Mouse (Mus musculus): ENCODE data around the gene Rora. TPM values are rescaled to one million over a fixed set of nuclear protein-coding genes. Genes with fewer than 3 reads are reported as not detected.

The Rora gene
- polyA plus RNA-seq, 1 experiment from 2014 or later: 12.6 TPM

GRCm38 (mm10) chr9:69372871-69373270 is 719.3 kb downstream of the Rora start:
- Histone ChIP-seq H3K27me3 (no peaks in the 10 kb centered on the region), H3K4me1 (0 out of 2 replicates have a peak, but pooled peaks cover 6% of the 10 kb centered on the region), H3K9ac (no peak overlapping the region), H3K4me3 (no peak overlapping the region), H3K9me3 (replicated peaks) (no peaks in the 10 kb centered on the region), H3K36me3 (ENCODE audit: poor library complexity, severe bottlenecking) (0 out of 2 replicates have a peak, but pooled peaks cover 3% of the 10 kb centered on the region), H3K27ac (no peak overlapping the region), H3K4me2 (no peak overlapping the region)
- ATAC-seq: no peak
- 29% methylated on average over 4 of the region's 4 CpGs for WGBS

GRCm38 (mm10) chr9:69376982-69377653 is 723.5 kb downstream of the Rora start:
- Histone ChIP-seq H3K9ac (no peak overlapping the region), H3K4me2 (no peak overlapping the region), H3K36me3 (ENCODE audit: poor library complexity, severe bottlenecking) (0 out of 2 replicates have a peak, but pooled peaks cover 3% of the 10 kb centered on the region), H3K9me3 (replicated peaks) (no peaks in the 10 kb centered on the region), H3K27ac (no peak overlapping the region), H3K4me3 (no peak overlapping the region), H3K27me3 (no peaks in the 10 kb centered on the region), H3K4me1 (0 out of 2 replicates have a peak, but pooled peaks cover 6% of the 10 kb centered on the region)
- 89% methylated on average over 4 of the region's 4 CpGs for WGBS
- ATAC-seq: no peak

- no peaks in the 10 kb centered on the region for H3K9me3 ChIP-seq (replicated peaks)
- no peak overlapping the region for H3K9ac ChIP-seq
- no peak overlapping the region for H3K27ac ChIP-seq
- no peak overlapping the region for H3K4me3 ChIP-seq
- H3K36me3 ChIP-seq (ENCODE audit: poor library complexity, severe bottlenecking): 0 out of 2 replicates have a peak, but pooled peaks cover 3% of the 10 kb centered on the region
- 84% methylated on average over 3 of the region's 3 CpGs for WGBS
- 0 out of 2 replicates have a peak, but pooled peaks cover 5% of the 10 kb centered on the region for H3K4me1 ChIP-seq
- H3K27me3 ChIP-seq: no peaks in the 10 kb centered on the region
- no peak for ATAC-seq
- H3K4me2 ChIP-seq: no peak overlapping the region
Measured at GRCm38 (mm10) chr9:69377654-69378045, 724.1 kb downstream of the Rora start.

- Histone ChIP-seq H3K27me3 (no peaks in the 10 kb centered on the region), H3K9me3 (replicated peaks) (no peaks in the 10 kb centered on the region), H3K9ac (no peak overlapping the region), H3K4me1 (no peaks in the 10 kb centered on the region), H3K27ac (no peak overlapping the region), H3K4me3 (no peak overlapping the region), H3K36me3 (ENCODE audit: poor library complexity, severe bottlenecking) (0 out of 2 replicates have a peak, but pooled peaks cover 3% of the 10 kb centered on the region), H3K4me2 (no peak overlapping the region)
- WGBS: 61% methylated on average over 1 of the region's 1 CpGs
- ATAC-seq: no peak
Measured at GRCm38 (mm10) chr9:69380546-69380945, 727.0 kb downstream of the Rora start.

GRCm38 (mm10) chr9:69381741-69382140 is 728.2 kb downstream of the Rora start:
- H3K4me2 ChIP-seq: no peak overlapping the region
- no peak overlapping the region for H3K4me3 ChIP-seq
- 0 out of 2 replicates have a peak, but pooled peaks cover 3% of the 10 kb centered on the region for H3K36me3 ChIP-seq (ENCODE audit: poor library complexity, severe bottlenecking)
- no peaks in the 10 kb centered on the region for H3K9me3 ChIP-seq (replicated peaks)
- H3K4me1 ChIP-seq: no peaks in the 10 kb centered on the region
- 58% methylated on average over 7 of the region's 7 CpGs for WGBS
- ATAC-seq: no peak
- H3K27ac ChIP-seq: no peak overlapping the region
- H3K27me3 ChIP-seq: no peaks in the 10 kb centered on the region
- no peak overlapping the region for H3K9ac ChIP-seq

GRCm38 (mm10) chr9:69384475-69384874 is 730.9 kb downstream of the Rora start:
- Histone ChIP-seq H3K9ac (no peak overlapping the region), H3K4me2 (no peak overlapping the region), H3K27me3 (no peaks in the 10 kb centered on the region), H3K9me3 (replicated peaks) (no peaks in the 10 kb centered on the region), H3K36me3 (ENCODE audit: poor library complexity, severe bottlenecking) (no peaks in the 10 kb centered on the region), H3K27ac (no peak overlapping the region), H3K4me1 (no peaks in the 10 kb centered on the region), H3K4me3 (no peak overlapping the region)
- ATAC-seq: no peak
- WGBS: 91% methylated on average over 17 of the region's 17 CpGs

- Histone ChIP-seq H3K4me1 (no peaks in the 10 kb centered on the region), H3K36me3 (ENCODE audit: poor library complexity, severe bottlenecking) (no peaks in the 10 kb centered on the region), H3K4me3 (no peak overlapping the region), H3K4me2 (no peak overlapping the region), H3K27me3 (no peaks in the 10 kb centered on the region), H3K9me3 (replicated peaks) (no peaks in the 10 kb centered on the region), H3K9ac (no peak overlapping the region), H3K27ac (no peak overlapping the region)
- 74% methylated on average over 1 of the region's 1 CpGs for WGBS
- ATAC-seq: no peak
Measured at GRCm38 (mm10) chr9:69384905-69385304, 731.3 kb downstream of the Rora start.

GRCm38 (mm10) chr9:69387296-69387695 is 733.7 kb downstream of the Rora start:
- H3K9me3 ChIP-seq (replicated peaks): no peaks in the 10 kb centered on the region
- H3K4me2 ChIP-seq: no peak overlapping the region
- 93% methylated on average over 4 of the region's 4 CpGs for WGBS
- H3K4me1 ChIP-seq: no peaks in the 10 kb centered on the region
- no peak for ATAC-seq
- H3K27me3 ChIP-seq: no peaks in the 10 kb centered on the region
- no peaks in the 10 kb centered on the region for H3K36me3 ChIP-seq (ENCODE audit: poor library complexity, severe bottlenecking)
- H3K4me3 ChIP-seq: no peak overlapping the region
- H3K9ac ChIP-seq: no peak overlapping the region
- H3K27ac ChIP-seq: no peak overlapping the region

- Histone ChIP-seq H3K27me3 (no peaks in the 10 kb centered on the region), H3K36me3 (ENCODE audit: poor library complexity, severe bottlenecking) (no peaks in the 10 kb centered on the region), H3K9me3 (replicated peaks) (no peaks in the 10 kb centered on the region), H3K4me1 (no peaks in the 10 kb centered on the region), H3K4me2 (no peak overlapping the region), H3K4me3 (no peak overlapping the region), H3K27ac (no peak overlapping the region), H3K9ac (no peak overlapping the region)
- ATAC-seq: no peak
- WGBS: 74% methylated on average over 4 of the region's 4 CpGs
Measured at GRCm38 (mm10) chr9:69390631-69391030, 737.0 kb downstream of the Rora start.

- no peak overlapping the region for H3K4me3 ChIP-seq
- 90% methylated on average over 5 of the region's 5 CpGs for WGBS
- no peak overlapping the region for H3K4me2 ChIP-seq
- no peak for ATAC-seq
- H3K9me3 ChIP-seq (replicated peaks): no peaks in the 10 kb centered on the region
- H3K27ac ChIP-seq: no peak overlapping the region
- H3K4me1 ChIP-seq: peaks cover 9% of the 10 kb centered on the region
- H3K27me3 ChIP-seq: no peaks in the 10 kb centered on the region
- no peaks in the 10 kb centered on the region for H3K36me3 ChIP-seq (ENCODE audit: poor library complexity, severe bottlenecking)
- H3K9ac ChIP-seq: no peak overlapping the region
Measured at GRCm38 (mm10) chr9:69394234-69394633, 740.6 kb downstream of the Rora start.

GRCm38 (mm10) chr9:69397432-69397759 is 743.8 kb downstream of the Rora start:
- Histone ChIP-seq H3K36me3 (ENCODE audit: poor library complexity, severe bottlenecking) (no peaks in the 10 kb centered on the region), H3K27ac (peak overlapping the region; percentile 93; the same call in 1 of the 2 replicates), H3K9ac (peak overlapping the region; percentile 89), H3K4me1 (peaks cover 9% of the 10 kb centered on the region), H3K9me3 (replicated peaks) (no peaks in the 10 kb centered on the region), H3K27me3 (no peaks in the 10 kb centered on the region), H3K4me3 (peak overlapping the region; percentile 75), H3K4me2 (peak overlapping the region; percentile 87)
- ATAC-seq: peak; percentile 55
- 67% methylated on average over 2 of the region's 2 CpGs for WGBS

- no peaks in the 10 kb centered on the region for H3K9me3 ChIP-seq (replicated peaks)
- peak within 1 kb of the TSS; percentile 87 for H3K4me2 ChIP-seq
- under 1% methylated on average over 44 of the region's 53 CpGs for WGBS
- H3K27me3 ChIP-seq: no peaks in the 10 kb centered on the region
- peaks cover 9% of the 10 kb centered on the region for H3K4me1 ChIP-seq
- peak within 1 kb of the TSS; percentile 93 for H3K27ac ChIP-seq
- peak within 1 kb of the TSS; percentile 75 for H3K4me3 ChIP-seq
- H3K36me3 ChIP-seq (ENCODE audit: poor library complexity, severe bottlenecking): no peaks in the 10 kb centered on the region
- ATAC-seq: peak; percentile 95
- peak within 1 kb of the TSS; percentile 89 for H3K9ac ChIP-seq
Measured at GRCm38 (mm10) chr9:69397760-69398452, 744.3 kb downstream of the Rora start, which contains the start of gene Ice2. TSS of gene Ice2 (plus strand) at chr9:69397906.
